Mouse (Mus musculus) testis, adult 2 months (tissue): ENCODE data around the gene Krt222.

Experiments used
- CTCF ChIP-seq: fragments of 200-500 bp; IDR thresholded peaks from 2 replicates; pipeline ENCODE4 v1.5.1; 2012; ENCODE audit warnings: low read depth, mild to moderate bottlenecking, inconsistent platforms, low read length, moderate library complexity; ENCODE audit not compliant: control insufficient read depth, insufficient read depth, insufficient replicate concordance
- POLR2A ChIP-seq: fragments of 200-500 bp; IDR thresholded peaks from 2 replicates; pipeline ENCODE4 v1.6.1; 2012; ENCODE audit warnings: low read depth, mild to moderate bottlenecking, inconsistent platforms, low read length, moderate library complexity; ENCODE audit not compliant: control insufficient read depth

- TF ChIP-seq CTCF (no peak), POLR2A (no peak)
Measured at GRCm38 (mm10) chr11:99252671-99253070, 8.8 kb upstream of the Krt222 start.
